Mouse (Mus musculus): Measurements from ENCODE around the gene Fstl3. TPM values are rescaled to one million over a fixed set of nuclear protein-coding genes. Genes with fewer than 3 reads are reported as not detected.

Fstl3 gene
- total RNA-seq, 2 experiments from 2014 or later: 3.5 to 4.5 TPM

DNA sequence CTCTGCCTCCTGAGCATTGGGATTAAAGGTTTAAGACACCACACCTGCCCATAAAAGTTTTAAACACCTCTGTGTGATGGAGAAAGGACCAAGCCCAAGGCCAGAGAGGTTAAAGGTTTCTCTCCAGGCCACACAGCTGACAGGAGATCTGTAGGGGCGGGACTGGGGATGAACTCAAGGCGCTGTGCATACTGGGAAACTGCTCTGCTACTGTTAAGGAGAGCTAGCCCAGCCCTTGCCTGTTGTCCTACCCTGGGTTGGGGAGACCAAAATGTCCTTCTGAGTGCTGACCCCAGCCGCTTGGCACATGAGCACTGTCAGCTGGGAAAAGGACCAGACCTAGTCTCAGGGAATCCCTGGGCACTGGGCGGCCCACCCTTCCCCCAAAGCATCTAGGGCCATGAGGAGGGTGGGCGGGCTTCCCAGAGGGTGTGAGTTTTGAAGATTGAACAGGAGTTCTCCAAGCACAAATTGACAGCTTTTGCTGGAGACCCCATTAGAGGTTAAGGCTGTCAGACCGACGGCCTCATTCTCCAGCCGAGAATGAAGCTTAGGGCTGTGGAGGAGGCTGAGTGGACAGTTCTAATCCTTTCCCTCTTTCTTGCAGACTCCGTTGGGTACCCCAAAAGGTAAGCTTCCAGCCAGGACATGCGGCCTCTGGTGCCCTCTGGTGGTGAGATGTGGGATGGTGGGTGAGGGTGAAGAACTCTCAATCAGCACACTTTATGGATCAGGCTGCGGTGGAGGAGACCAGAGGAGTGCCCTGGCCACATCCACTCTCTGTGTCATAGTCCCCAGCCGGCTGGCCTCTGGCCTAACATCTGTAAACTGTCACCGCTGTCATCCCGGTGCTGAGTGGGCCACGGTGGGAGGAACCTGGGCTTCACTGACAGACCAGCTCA is 34.9 kb downstream of the Fstl3 start:
- DNase-seq: peak; percentile 81 to 96

DNA sequence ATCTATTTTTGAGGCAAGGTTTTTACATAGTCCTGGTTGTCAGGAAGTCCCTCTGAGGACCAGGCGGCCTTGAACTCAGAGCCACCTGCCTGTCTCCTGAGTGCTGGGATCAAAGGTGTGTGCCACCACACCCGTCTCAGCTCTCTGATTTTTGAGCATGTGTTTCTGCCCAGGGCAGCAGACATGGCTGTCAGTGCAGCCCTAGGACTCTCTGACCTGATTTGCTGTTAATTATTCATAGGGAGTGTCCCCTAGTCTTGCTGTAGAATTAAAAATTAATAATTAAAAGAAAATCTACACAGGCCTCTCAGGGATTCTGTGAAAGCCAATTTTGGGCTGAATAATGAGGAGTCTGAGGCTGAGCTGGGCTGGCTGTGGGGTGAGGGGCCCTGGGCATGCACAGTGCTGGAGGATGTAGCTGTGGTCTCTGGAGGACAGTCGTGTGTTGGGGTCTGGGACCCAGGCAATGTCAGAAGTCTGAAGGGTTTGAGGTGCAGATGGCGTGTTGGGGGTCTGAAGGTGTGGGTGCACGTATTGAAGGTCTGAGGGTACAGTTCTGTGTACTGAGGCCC is 37.3 kb downstream of the Fstl3 start:
- DNase-seq: no peak

DNA sequence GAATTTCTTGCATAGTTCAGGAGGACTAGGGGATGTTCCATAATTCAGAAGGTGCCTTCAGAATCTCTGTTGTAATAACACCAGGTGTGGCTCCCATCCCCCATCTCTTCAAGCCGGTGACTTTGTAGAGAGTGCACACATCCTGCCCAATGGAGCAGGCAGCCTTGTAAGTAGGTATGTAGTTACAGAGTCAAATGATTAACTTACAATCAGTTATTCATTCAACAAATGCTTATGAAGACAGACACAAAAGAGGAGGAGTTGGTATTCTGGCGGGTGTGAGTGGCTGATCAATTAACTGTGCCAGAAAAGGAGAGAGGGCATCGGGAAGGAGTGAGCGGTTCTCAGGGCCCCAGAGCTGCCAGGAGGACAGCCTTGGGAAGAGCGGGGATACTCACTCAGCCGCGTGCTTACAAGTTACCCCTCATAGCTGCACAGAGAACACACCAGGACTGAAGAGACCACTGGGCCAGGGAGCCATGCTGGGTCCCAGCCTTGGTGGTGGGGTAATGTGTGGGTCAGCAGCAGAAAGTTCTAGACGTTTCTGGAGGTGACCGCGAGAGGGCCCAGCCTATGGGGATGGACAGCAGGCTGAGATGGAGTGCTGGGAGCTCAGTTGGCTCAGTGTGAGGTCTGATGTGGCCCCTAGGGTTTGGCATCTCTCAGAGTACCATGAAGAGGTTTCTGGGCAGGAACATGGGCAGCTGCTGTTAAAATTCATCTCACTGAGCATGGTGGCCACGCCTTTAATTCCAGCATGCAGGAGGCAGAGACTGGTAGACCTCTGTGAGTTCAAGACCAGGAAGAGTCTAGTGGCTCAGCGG is 38.8 kb downstream of the Fstl3 start:
- DNase-seq: no peak

DNA sequence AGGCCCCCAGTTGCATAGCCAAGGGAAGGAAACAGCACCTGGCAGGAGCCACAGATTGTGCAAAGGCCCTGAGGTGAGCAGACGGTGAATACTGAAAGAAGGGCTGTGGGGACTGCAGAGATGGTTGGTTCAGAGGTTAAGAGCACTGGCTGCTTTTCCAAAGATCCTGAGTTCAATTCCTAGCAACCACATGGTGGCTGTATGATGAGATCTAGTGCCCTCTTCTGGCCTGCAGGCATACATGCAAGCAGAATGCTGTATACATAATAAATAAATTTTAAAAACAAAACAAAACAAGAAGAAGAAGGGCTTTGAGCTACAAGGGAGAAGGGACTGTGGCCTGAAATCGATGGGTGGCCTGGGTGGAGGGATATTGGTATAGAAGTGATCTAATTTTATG is 40.0 kb downstream of the Fstl3 start:
- DNase-seq: no peak

DNA sequence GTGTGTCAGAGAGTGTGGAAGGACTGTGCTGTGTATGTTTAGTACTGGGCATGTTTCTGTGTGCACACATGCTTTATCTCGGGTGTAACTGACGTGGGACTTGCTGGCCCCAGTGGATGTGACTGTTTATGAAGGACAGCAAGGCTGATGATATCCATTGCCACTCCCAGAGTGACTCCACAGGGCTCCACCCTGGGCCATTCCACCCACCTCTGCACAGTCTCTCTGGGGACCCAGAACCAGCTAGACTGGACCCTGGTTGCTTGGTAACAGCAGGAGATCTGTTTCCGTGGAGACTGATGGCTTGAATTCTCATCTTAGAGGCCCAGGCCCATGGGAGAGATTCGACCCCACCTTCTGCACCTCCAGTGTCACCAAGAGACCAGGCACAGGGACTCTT is 41.2 kb downstream of the Fstl3 start:
- DNase-seq: no peak

DNA sequence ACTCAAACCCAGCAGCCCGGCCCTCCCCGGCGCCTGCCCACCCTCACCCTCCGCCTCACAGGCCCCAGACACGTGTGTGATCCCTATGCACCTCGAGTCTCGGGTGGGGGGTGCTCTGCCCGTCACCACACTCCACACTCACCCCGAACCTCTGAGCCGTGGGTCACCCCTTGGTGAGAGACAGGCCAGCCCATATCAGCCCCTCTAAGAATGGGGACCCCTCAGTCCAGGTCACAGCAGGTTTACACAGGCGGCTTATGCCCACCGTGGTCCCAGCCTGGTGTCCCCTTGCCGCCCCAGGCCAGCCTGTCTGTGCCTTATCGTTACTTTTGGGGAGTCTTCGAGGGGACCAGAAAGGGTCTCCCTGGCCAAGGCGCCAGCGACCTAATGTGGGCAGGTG is 42.5 kb downstream of the Fstl3 start:
- no peak for DNase-seq

DNA sequence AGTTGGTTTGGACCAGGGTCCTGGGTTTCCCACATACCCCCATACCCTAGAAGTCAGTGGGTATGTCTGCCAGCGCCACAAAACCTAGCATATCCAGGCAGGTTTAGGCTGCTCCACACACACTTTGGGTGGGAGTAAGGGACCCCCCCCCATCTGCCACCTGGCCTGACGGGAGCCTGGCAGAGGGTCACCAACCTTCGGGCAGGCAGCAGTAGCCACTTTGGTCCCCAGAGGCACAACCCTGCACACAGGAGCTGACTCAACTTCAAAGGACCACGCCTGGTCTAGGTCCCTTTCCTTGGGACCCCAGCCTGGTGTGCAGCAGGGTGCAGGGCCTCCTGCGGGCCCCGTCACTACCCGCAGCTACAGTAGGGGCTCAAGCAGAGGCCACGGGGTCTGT is 43.2 kb downstream of the Fstl3 start:
- DNase-seq: no peak

DNA sequence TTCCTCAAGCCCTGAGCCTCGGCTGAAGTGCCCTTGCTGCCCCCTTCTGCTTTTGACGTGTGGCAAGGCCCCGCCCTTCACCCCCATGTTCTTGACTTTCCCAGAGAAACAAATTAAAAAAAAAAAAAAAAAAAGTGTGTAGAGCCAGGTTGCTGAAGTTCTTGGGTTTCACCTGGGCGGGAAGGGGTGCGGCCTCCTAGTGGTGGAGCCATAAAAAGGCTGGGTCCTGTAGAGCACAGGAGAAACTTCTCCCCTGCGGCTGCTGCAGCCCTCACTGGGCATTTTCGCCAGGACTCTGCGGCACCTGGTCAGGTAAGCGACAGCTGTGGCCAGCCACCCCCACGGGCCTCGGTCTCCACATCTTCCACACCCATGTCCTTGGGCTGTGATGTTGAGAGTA is 43.7 kb downstream of the Fstl3 start, which contains the start of gene Misp:
Gene Misp (plus strand): TSS at position 208 of the 400 bp plus-strand sequence.
- no peak for DNase-seq

DNA sequence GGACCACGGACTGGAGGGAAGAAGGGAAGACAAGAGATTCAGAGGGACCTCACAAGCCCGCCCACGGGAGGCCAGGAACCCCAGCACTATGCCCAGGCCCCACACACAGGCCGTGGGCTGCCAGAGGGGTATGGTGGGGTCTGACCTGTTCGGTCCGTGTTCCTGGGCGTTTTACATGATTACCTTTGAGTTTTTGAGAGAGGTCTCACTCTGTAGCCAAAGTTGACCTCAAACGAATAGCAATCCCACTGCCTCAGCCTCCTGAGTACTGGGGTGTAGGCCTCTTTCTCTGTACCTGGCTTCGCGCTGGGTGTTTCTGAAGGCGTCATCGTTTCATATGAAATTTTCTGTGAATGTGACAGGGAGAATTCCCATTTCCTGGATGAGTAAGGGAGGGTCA is 44.7 kb downstream of the Fstl3 start:
- no peak for DNase-seq

DNA sequence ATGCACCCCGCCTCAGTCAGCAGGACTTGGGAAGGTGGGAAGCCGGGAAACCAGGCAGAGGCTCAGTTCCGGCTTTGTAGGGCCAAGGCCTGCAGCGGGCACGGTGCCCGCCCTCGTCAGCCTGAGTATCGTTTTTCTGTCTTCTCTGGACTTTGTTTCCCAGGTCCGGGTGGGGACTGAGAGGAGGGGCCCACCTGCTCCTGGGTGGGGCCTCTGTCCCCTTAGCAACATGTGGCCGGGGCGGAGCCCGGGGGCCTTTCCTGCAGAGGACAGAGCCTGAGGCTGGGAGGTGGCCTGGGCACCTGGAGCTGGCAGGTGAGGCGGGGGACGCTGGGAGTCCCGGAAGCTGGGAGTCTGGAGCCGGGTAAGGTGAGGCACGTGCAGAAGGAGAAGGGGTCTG is 45.3 kb downstream of the Fstl3 start:
- DNase-seq: no peak

DNA sequence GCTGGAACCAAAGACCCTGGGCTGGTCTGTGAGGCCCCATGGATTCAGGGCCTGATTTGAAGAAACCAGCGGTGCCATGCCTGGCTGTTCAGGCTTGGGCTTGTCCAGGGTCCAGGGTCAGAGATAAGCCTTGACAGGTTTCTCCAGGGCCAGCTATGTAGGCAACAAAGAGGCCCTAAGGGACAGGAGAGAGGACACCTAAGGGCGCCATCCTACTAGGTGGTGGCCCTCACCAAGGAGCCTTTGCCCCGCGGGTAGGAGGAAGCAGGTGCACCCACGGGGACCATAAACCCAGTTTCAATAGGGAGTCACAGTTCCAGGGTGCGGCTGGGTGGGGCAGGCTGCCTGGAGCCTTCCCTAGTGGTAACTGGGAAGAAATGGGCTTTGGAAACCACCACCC is 45.9 kb downstream of the Fstl3 start:
- no peak for DNase-seq

DNA sequence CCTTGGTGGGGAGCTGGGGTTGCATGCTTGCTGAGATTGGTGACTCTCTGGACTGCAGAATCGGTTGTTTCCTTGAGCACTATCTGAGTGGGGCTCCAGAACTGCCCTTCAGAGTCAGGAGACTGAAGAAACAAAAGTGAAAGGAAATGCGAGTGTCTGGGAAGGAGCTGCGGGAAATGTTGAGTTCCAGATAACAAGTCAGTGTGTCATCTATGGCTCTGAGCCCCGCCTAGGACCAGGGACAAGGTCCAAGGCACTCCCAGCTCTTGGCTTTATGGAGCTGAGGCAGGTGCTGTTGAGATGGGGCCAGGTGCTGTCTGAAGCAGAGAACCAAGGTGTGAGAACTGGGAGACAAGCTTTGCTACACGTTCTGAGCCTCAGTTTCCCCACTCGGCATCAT is 47.3 kb downstream of the Fstl3 start:
- peak in 1 of 2 experiments; percentile 66 for DNase-seq

DNA sequence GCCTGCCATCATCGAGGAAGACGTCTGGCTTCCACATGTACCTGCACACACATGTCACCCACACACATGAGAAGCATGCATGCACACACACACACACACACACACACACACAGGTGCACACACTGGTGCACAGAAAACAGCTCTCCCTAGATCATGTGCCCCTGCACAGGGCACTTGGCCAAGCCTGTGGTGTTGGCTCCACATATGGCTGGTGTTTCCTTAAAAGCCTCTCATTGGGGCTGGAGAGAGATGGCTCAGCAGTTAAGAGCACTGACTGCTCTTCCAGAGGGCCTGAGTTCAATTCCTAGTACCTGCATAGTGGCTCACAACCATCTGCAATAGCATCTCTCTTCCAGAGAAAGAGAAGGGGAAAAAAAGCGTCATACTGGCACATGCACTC is 54.5 kb downstream of the Fstl3 start:
- no peak for DNase-seq

Other genes starting within 250 kb of the Fstl3 start
- 1 to 10 TPM; 4.1 to 4.8 TPM for gene Plpp2, start 243.5 kb upstream of the Fstl3 start, total RNA-seq (2021)
- gene Mier2, start 222.1 kb upstream of the Fstl3 start, total RNA-seq (2021): 10 to 100 TPM; 14.4 to 19.0 TPM
- gene Theg, start 189.9 kb upstream of the Fstl3 start, total RNA-seq (2021): not detected
- under 1 TPM in 1 of 2 experiments, not detected in 1; 0.10 TPM for gene C2cd4c, start 163.2 kb upstream of the Fstl3 start, total RNA-seq (2021)
- 1 to 10 TPM; 1.3 to 1.5 TPM for gene Shc2, start 139.4 kb upstream of the Fstl3 start, total RNA-seq (2021)
- gene Odf3l2, start 131.5 kb upstream of the Fstl3 start, total RNA-seq (2021): not detected
- under 1 TPM in 1 of 2 experiments, not detected in 1; 0.21 TPM for gene Madcam1, start 112.7 kb upstream of the Fstl3 start, total RNA-seq (2021)
- 10 to 100 TPM; 15.5 to 18.0 TPM for gene Tpgs1, start 107.9 kb upstream of the Fstl3 start, total RNA-seq (2021)
- gene Cdc34, start 95.1 kb upstream of the Fstl3 start, total RNA-seq (2021): 100 to 1,000 TPM; 213 to 227 TPM
- gene Gzmm, start 88.3 kb upstream of the Fstl3 start, total RNA-seq (2021): 1 to 10 TPM; 7.2 to 7.9 TPM
- 1,000 to 10,000 TPM; 1,459 to 1,479 TPM for gene Bsg, start 72.8 kb upstream of the Fstl3 start, total RNA-seq (2021)
- 10 to 100 TPM; 14.8 to 15.1 TPM for gene Hcn2, start 60.6 kb upstream of the Fstl3 start, total RNA-seq (2021)
- gene Polrmt, start 30.7 kb upstream of the Fstl3 start, total RNA-seq (2021): 10 to 100 TPM; 46.3 to 49.5 TPM
- gene Fgf22, start 22.2 kb upstream of the Fstl3 start, total RNA-seq (2021): not detected
- gene Rnf126, start 10.3 kb upstream of the Fstl3 start, total RNA-seq (2021): 10 to 100 TPM; 22.0 to 23.1 TPM
- gene Prss57, start 13.7 kb downstream of the Fstl3 start, total RNA-seq (2021): not detected
- gene Palm, start 16.3 kb downstream of the Fstl3 start, total RNA-seq (2021): 10 to 100 TPM; 44.3 to 45.7 TPM
- gene Misp, start 43.7 kb downstream of the Fstl3 start, total RNA-seq (2021): under 1 TPM; 0.42 to 0.67 TPM
- gene Ptbp1, start 77.2 kb downstream of the Fstl3 start, total RNA-seq (2021): 10 to 100 TPM; 35.8 to 39.9 TPM
- not detected for gene Prtn3, start 97.2 kb downstream of the Fstl3 start, total RNA-seq (2021)
- under 1 TPM; 0.12 to 0.18 TPM for gene Plppr3, start 97.4 kb downstream of the Fstl3 start, total RNA-seq (2021)
- gene Elane, start 109.0 kb downstream of the Fstl3 start, total RNA-seq (2021): not detected
- 100 to 1,000 TPM in 1 of 2 experiments, 10 to 100 TPM in 1; 49.7 to 435 TPM for gene Cfd, start 113.6 kb downstream of the Fstl3 start, total RNA-seq (2021)
- 10 to 100 TPM; 50.4 to 56.7 TPM for gene Med16, start 131.7 kb downstream of the Fstl3 start, total RNA-seq (2021)
- gene Gm26602, start 133.6 kb downstream of the Fstl3 start, total RNA-seq (2021): not detected
- gene Kiss1r, start 139.7 kb downstream of the Fstl3 start, total RNA-seq (2021): under 1 TPM; 0.17 to 0.46 TPM
- gene R3hdm4, start 143.9 kb downstream of the Fstl3 start, total RNA-seq (2021): 10 to 100 TPM; 75.3 to 78.2 TPM
- 1 to 10 TPM; 1.0 to 1.1 TPM for gene Arid3a, start 149.8 kb downstream of the Fstl3 start, total RNA-seq (2021)
- 10 to 100 TPM; 33.1 to 33.6 TPM for gene Wdr18, start 182.9 kb downstream of the Fstl3 start, total RNA-seq (2021)
- under 1 TPM; 0.57 to 0.67 TPM for gene Grin3b, start 193.4 kb downstream of the Fstl3 start, total RNA-seq (2021)
- gene Tmem259, start 207.1 kb downstream of the Fstl3 start, total RNA-seq (2021): 100 to 1,000 TPM; 120 TPM
- gene Cnn2, start 211.3 kb downstream of the Fstl3 start, total RNA-seq (2021): 10 to 100 TPM; 28.3 to 32.6 TPM
- 1 to 10 TPM; 6.5 to 7.6 TPM for gene Abca7, start 219.2 kb downstream of the Fstl3 start, total RNA-seq (2021)
- 1 to 10 TPM; 3.1 to 8.7 TPM for gene Arhgap45, start 239.4 kb downstream of the Fstl3 start, total RNA-seq (2021)

Data from heart, adult 18-20 months (tissue).